Mouse (Mus musculus) kidney, adult 10 weeks (tissue): ENCODE data around the gene Atp1b1. TPM values are rescaled to one million over a fixed set of nuclear protein-coding genes. Genes with fewer than 3 reads are reported as not detected.

Experiments used
- polyA plus RNA-seq: library from polyadenylated mRNA; stranded (reverse); fragments of 350-450 nt; fragmentation: Illumina TruSeq; extraction: RNeasy Lipid Tissue Mini Kit (QIAGEN cat#74804); gene quantifications from one replicate; pipeline ENCODE4 v1.2.3, GENCODE M21; 2014; ENCODE audit warnings: low read depth, low replicate concordance

Gene Atp1b1
- 3,566 TPM for polyA plus RNA-seq

GRCm38 (mm10) chr1:164458245-164458613 is at the start of gene Atp1b1:
Gene Atp1b1, minus strand, starts transcription at chr1:164458355.

Other genes with a start within 250 kb of the Atp1b1 start
- gene Slc19a2, start 209.3 kb downstream of the Atp1b1 start, polyA plus RNA-seq, result 15.3 TPM
- 65.8 TPM for gene Ccdc181, start 182.8 kb downstream of the Atp1b1 start, polyA plus RNA-seq
- gene Nme7, start 154.2 kb downstream of the Atp1b1 start, polyA plus RNA-seq, result 37.0 TPM
- 39.0 TPM for gene Blzf1, start 150.9 kb downstream of the Atp1b1 start, polyA plus RNA-seq